Mouse (Mus musculus) urinary bladder, postnatal 36 days (tissue): ENCODE results near the gene Apobec4.

Experiments
- DNase-seq, 2 experiments: peaks; one replicate each; pipeline ENCODE4 v3.0.0; 2022; ENCODE audit warnings: low spot score in 2 of 2, mixed read lengths in 1 of 2

Gene Apobec4

DNA sequence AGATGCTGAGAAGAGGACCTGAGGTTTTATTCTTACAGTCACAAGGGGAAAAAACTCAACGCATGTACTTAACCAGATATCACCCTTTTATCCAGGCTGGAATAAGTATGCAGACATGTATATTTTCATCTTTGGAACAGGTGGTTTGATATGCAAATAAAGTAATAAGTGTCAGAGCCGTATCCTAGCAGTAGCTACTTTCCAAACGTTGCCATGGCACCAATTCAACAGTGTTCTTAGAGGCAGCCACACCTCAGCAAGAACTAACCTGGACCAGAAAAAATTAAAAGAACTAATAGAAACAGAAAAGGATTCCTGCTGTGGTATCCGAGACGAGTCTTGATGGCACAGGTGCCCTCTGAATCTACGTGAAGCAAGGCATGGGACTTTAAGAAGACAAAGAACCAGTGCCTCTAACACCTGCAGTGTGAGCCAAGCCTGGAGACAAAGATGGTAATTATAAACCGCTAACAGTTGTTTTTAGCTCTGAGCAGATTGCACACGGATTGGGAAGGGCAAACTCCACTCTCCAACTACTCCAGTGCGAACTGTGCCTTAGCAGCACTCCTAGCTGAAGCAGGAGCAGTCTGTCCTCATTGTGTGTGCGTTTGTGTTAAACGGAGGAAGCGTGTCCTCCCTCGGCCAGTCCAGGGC is at the start of gene Apobec4:
Gene Apobec4, plus strand, starts transcription at position 240 of the 654 bp plus-strand sequence.
- DNase-seq: no peak

DNA sequence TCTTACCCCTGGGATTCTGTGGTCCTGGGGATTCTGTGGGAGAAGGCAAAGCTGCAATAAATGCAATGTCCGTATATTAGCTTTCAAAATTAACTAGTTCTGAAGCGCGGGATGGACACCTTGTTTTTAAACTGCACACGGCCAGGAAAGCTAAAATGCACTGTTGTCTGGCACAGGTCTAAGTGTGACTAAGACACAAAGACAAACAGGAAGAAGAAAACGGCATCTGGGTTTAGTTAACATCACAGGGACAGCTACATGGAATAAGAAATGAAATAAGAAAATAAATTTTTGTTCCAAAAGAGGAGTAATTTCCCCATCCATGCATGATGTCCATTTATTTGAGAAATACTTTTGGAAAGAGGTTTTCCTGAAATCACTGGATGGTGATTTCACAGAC is 49.3 kb upstream of the Apobec4 start:
- DNase-seq: no peak

DNA sequence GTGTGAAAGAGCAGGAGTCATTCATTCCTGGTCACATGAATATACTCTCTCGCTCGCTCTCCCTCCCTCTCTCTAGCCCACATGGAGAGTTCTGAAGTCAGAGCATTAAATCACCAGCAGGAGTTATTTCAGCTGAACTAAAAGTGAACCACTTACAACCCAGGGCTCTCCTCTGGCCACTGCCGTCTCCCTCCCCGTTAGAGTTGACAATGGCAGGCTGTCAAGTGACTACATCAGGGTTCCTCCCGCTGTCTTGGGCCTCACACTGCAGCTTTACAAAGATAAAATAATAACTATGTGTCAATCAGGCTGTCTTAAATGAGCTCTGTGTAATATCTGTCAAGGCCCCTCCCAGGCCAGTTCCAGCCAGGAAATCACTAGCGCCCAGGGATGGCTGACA is 47.4 kb upstream of the Apobec4 start:
- no peak for DNase-seq

DNA sequence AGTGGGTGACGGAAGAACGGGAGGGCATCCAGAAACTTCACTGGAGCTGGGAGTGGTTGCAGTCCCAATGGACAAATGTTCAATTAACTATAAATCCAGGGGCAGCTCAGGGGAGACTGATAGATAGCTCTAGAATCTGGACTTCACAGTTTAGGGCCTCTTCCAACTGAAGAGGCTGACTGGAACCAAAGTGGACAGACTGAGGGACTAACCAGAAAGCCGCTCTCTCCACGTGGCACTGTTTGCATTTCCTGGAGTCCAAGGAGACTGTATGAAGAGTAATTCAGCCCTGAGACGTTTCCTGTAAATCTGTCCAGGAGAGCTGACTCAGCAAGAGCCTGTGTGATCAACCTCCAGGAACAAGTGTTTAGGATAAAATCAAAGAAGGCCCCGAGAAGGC is 46.4 kb upstream of the Apobec4 start:
- no peak for DNase-seq

DNA sequence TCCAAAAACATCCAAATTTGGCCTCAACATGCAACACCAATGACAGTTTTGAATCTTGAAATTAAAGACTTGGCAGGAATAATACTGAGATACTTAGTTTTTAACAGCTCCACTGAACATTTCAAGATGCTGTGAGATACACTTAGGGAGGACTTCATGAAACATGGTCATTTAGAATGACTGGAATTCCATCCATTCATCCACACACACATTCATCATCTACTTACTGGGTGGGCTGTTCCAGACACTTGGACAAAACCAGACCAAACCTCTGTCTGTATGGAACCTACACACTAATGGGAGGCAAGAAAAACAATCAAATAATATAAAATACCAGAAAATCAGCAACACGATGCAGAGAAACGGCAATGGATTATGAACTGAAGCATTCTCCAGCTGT is 42.8 kb upstream of the Apobec4 start:
- DNase-seq: no peak

DNA sequence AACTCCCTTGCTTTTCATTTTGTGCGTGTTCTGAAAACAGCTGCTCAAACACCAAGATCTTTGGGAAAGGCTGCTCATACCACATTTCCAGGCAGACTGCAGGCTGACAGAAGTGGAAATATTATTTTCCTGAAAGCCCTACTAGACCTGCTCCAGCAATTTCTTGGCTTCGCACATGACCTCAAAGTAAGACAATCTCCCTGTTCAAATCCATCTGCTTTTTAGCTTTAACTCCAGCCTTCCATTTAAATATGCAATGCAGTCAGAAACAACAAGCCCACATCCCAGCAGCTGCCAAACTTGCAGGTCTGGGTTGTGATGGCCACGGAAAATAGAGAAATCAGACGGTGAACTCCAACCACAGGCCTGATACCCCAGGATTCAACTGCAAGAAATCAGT is 39.3 kb upstream of the Apobec4 start:
- no peak for DNase-seq

DNA sequence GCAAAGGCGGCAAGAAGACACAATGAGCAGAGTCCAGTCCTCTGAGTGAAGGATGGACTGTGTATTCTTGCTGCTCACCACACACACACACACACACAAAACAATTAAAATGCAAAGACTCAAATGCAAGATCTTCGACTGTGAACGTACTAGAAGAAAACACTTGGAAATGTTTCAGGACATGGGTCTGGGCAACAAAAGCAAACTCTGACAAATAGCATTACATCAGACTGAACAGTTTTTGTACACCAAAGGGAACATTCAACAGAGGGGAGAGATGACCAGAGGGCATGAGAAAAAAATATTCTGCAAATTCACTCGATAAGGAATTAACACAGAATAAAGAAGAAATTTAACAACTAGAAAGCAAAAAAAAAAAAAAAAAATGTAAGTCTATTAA is 36.4 kb upstream of the Apobec4 start:
- no peak for DNase-seq

DNA sequence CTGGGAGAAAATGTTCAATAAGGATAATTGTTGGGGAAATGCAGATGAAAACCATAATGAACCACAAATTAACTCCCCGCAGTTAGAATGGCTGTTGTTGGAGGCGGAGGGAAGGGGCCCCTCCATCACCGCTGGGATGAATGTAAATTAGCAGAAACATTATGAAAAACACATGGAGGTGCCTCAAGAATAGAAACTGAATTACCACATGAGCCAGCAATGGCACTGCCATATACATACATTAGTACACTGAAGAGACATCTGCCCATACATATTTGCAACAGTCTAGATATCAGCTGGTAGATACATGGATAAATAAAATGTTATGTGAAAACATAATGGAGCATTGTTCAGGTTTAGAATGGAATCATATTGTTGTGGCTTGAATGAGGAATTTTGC is 35.9 kb upstream of the Apobec4 start:
- DNase-seq: no peak

DNA sequence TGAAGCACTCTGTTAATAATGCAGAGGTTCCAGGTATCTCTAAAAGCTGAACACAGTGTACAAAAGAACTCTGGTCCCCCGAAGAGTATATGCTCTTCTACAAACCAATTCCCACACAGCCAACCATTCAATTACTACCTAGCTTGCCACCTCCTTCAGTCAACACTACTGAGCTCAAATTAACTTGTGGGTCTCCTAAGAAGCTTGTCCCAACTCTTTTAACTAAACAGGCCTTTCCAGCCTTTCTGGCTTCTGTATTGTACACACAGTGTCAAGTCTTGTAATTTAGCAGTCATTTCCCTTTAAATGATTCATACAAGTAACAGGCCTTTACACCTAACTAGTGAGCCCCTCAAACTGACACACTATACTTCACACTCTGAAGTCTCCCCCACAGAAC is 33.0 kb upstream of the Apobec4 start:
- no peak for DNase-seq

DNA sequence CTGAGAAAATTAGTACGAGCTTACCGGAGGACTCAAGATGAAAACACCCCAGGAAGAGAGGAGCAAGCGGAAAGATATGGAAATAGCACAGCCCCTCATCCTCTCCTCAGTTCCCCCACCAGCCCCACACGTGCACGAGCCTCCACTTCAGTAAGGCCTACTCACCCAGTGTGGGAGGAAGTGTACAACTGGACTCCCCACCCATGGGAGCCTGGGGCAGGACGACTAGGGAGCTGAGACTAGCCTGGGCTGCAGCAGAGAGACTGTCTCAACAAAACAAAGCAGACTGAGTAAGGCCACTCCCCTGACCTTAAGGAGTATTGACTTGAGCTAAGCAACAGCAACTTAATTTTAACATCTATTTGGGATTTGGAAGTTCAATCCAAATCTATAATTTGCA is 32.2 kb upstream of the Apobec4 start:
- no peak for DNase-seq

DNA sequence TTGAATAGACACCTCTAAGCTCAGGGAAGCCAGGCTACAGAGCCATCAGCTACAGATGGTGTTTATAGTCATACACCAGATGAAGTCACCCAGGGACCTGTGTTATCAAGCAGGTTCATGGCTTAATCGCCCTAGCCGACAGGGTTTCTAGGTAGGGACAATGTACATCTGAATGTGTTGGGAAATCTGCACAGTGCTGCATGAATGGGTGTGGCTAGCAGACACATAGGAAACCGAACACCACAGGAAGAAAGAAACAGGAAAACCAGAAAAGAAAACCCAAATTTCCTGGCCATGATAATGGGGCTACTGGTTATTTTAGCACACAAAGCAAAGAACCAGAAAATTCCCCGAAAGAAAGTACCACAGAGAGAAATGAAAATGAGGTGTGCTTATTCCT is 29.4 kb upstream of the Apobec4 start:
- DNase-seq: no peak

DNA sequence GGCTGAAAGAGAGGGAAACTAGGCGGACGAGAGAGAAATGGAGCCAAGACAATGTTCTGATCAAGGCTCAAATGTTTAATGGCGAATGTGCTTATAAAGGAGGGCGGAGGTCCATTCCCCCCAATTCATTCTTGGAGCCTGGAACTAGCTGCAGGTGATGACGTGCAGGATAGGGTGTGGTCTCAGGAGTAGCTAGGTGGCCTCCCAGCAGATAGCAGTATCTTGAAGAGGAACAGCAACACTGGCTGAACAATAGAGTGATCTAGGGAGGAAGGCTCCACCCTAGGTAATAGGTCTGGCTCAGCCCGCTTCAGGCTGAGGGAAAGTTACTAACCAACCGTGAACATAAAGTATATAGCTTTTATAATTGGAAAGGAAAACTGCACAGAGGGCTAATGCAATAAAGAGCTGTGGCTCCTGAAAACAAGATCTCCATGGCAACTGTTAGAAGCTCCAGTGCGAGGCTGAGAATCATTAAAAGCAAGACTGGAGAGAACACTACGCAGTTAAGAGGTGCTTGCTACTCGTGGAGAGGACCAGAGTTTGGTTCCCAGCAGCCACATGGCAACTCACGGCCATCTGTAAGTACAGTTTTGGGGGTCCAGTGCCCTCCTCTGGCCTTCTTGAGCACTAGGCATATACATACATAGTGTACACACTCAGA is 28.7 kb upstream of the Apobec4 start:
- no peak for DNase-seq

DNA sequence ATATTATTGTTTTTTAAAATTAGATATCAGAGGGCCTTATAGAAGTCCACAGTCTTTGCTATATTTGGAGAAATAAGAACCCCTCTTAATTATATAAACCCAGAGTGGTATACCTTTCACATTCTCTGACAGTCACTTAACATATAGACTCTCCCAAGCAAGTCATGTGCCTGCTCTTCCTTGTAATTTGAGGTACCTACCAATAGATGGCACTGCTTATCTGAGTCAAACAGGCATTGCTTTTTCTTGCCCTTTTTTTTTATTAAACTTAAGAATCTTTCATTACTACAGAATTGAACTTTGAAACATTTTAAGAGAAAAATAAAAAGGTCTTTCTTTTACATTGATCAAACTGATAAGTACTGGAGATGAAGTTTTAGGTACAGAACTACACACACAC is 26.1 kb upstream of the Apobec4 start:
- no peak for DNase-seq

DNA sequence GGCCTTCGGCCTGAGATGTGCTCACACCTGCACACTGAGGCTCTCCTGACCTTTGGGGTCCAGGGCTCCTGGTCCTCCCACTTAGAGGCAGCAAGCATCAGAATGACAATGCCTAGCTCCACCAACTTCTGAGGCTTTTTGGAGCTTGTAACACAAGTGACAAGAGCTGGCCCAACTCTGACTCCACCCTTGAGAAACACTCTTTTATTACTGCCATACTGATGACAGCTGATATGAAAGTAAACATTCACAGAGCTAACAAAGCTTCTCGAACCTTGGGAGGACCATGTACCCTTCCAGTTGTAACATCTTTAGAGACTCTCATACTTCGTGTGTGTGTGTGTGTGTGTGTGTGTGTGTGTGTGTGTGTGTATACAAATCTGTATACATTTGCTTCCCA is 24.3 kb upstream of the Apobec4 start:
- no peak for DNase-seq

DNA sequence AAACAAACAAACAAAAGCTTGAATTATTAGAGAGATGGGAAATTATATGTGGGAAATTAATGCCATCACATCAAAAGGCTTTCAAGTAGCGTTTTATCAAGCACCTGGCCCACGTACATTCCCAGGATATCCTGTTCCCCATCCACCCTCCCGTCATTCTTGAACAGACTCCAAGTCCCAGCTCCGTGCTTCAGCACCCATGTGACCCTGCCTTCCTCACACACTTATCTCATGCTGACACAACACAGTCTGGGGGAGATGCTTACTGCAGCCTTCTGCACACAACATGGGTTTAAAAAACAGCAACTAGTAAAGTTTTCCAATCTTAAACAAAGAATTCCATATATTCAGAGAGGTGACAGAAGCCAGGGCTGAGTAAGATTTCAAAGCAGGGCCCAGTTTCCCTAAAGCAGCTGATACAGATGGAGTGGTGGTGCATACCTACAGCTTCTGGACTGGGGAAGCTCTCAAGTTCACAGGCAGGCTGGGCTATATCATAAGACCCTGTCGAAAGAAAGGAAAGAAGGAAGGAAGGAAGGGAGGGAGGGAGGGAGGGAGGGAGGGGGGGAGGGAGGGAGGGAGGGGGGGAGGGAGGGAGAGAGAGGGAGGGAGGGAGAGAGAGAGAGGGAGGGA is 22.6 kb upstream of the Apobec4 start:
- DNase-seq: no peak

DNA sequence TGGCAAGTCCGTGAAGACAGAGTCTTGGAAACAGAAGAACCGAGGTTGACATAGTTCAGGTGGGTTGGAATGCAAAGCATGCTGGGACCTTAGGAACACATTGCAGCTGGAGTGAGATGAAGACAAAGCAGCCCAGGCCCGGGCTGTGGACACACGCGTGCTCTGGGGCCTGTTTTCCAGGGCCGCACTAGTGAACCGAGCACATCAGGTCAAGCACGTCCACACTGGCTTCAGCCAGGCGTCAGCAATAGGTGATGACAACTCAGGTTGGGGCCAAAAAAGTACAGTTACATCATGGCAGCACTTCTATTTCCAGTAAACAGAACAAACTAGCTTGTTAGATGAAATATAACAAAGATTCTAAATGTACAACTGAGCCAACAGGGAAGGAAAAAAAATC is 11.6 kb upstream of the Apobec4 start:
- no peak for DNase-seq

DNA sequence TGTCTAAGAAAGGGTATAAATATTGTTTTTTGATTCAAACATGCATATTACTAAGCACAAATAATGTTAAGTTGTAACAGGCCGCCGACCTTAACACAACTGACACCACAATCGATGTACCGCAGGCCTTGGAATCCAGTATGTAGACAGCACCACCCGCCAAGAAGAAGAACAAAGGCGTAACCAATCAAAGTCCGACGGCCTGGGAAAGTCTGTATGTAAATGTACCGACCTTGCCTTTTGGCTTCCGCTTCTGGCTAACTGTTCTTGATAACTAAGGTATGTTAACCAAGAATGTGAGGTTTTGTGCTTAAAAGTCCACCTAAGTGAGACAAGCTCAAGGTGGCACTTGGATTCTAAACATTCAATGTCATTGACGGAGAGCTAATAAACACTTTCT is 11.0 kb upstream of the Apobec4 start:
- DNase-seq: no peak

DNA sequence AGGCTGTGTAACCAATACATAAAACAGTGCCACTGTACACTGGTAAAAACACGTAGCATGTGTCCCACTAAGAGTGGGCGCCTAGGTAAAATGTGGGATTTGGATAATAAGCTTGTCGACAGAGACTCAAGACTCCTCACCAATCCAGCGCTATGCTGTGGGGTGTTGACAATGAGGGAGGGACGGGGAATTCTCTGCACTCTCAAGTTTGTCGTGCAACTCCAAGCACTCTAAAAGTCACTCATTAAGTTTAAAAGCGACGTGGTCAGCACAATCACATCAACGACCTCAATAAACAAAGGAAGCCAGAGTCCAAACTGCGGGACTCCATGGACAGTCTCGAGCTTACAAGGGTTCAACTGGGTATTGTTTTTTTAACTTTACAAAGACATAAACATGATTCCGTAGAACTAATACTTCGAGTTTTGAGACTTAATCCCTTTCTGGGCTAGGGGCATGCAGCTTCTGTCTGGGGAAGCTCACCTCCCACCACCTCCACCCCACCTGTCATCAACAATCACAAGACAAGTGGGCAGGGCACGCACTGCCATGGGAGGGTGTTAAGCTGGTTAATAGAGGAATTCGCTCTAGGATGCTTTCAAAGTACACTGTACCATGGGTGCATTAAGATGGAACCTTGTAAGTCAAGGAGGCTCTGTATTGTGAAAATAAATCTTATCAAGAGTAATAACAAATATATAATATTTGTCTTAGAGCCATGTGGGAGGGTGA is 7.1 kb upstream of the Apobec4 start:
- no peak for DNase-seq

DNA sequence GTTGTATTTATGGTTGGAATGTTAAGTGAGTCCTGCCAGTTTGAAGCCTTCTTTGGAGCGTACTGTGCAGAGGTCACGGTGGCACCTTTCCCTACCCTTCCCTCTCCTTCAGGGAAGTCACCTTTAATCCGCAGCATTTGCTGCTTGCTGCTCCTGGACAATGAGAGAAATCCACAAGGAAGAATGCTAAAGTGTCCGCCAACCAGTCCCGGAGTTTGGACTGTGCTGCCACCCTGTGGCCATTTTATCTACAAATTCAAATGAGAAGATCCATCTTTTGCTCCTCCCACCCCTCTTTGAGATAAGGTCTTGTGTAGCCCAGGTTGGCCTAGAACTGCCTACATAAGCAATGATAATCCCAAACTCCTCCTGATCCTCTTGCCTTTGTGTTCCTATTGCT is 3.9 kb upstream of the Apobec4 start:
- DNase-seq: peak; percentile 62 to 78

DNA sequence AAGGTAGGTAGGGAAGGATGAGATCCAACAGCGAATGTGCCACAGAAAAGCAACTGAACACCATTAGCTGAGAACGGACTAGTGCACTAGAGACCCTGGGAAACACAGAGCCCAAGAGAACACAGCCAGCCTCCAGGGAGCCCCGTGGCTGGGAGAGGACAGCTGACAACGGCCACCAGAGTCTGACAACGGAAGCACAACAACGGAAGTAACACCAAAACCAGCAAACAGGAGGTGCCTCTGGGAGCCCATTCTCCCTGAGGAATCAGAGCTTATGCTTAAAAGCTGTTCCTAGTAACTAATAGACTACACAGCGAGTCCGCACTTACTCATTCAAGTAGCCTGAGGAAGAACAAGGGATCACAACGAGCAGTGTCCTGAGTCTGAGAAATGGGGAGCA is 1.1 kb upstream of the Apobec4 start:
- DNase-seq: no peak

DNA sequence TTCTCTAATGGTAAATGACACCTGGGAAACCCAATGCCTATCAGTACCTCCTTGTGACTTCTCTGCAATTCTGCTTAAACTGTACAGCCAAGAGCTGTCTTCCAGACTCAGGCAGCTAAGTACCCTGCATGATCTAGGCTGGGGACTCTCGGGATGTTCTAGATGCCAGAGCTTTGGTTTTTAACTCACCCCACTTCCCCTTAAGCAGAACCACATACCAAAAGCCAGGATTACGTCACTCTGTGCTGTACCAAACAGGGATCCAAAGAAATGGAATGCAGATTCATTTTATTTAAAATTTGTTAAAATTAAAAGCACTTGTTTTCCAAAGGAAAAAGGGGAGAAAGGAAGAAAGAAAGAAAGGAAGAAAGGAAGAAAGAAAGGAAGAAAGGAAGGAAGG is 11.4 kb downstream of the Apobec4 start:
- DNase-seq: no peak

DNA sequence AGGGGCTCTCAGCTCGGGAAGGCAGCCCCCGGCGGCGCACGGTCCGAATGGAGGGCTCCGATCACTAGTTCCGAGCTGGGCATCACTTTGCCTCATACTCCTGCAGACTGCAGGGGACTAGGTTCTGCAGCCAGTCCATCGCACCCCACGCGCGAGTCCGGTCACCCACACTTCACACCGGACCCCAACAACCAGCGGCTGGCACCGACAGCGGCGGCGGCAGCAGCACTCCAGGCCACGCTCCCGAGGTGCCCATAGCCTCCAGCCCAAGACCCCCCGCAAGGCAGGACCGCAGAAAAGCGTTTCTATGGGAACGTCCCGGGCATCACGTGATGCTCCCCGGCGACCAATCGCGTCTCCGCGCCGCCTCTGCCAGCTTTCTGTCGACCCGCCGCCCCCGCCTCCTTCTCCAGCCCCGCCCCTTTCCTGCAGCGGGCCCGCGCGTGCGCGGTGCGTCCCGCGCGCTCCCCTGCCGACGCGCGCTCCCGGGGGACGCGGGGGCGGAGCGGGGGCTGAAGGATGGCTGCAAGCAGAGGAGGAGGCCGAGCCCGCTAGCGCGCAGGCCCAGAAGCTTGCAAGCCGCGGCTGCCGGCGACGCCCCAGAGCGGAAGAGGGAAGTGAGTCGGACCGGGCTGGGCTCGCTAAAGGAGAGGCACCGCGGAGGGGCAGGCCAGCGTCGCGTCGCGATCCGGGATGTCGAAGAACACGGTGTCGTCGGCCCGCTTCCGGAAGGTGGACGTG is 15.9 kb downstream of the Apobec4 start, which contains the start of the genes Rgl1 and Arpc5:
Gene Rgl1, minus strand, starts transcription at position 320 of the 741 bp plus-strand sequence.
Gene Arpc5, plus strand, starts transcription at position 511 of the 741 bp plus-strand sequence.
- peak; percentile 93 to 96 for DNase-seq
